Mouse (Mus musculus) heart, embryonic 16.5 days (tissue): ENCODE measurements around the gene Slc41a3. TPM values are rescaled to one million over a fixed set of nuclear protein-coding genes. Genes with fewer than 3 reads are reported as not detected.

Source experiments
- ATAC-seq: fragments of 200-750 bp; cut with Nextera tagmentation; replicated peaks from 2 replicates; pipeline ENCODE4 v1.8.0; 2017; ENCODE audit warnings: moderate number of reproducible peaks; ENCODE audit not compliant: insufficient read depth, low FRiP score; ENCODE audit errors: extremely low read depth
- H3K27ac ChIP-seq: fragments of 300-500 bp; sonication (generic); 2 replicates; pipeline ENCODE4 v1.5.1; 2014; ENCODE audit warnings: mild to moderate bottlenecking, low read length, control low read depth, moderate library complexity
- H3K27me3 ChIP-seq: fragments of 300-500 bp; sonication (generic); 2 replicates; pipeline ENCODE4 v1.6.1; 2014; ENCODE audit warnings: low read length, mixed read lengths; ENCODE audit not compliant: control insufficient read depth, insufficient read depth
- H3K36me3 ChIP-seq: fragments of 300-500 bp; sonication (generic); 2 replicates; pipeline ENCODE4 v1.6.1; 2014; ENCODE audit not compliant: control insufficient read depth, insufficient read depth
- H3K4me1 ChIP-seq: fragments of 300-500 bp; sonication (generic); 2 replicates; pipeline ENCODE4 v1.6.1; 2014; ENCODE audit warnings: low read length, mixed read lengths; ENCODE audit not compliant: control insufficient read depth, insufficient read depth
- H3K4me2 ChIP-seq: fragments of 300-500 bp; sonication (generic); 2 replicates; pipeline ENCODE4 v1.6.1; 2014; ENCODE audit warnings: low read depth, mild to moderate bottlenecking, control low read depth, low read length
- H3K4me3 ChIP-seq: fragments of 300-500 bp; sonication (generic); 2 replicates; pipeline ENCODE4 v1.5.1; 2014; ENCODE audit warnings: mild to moderate bottlenecking, control low read depth, low read length
- H3K9ac ChIP-seq: fragments of 300-500 bp; sonication (generic); 2 replicates; pipeline ENCODE4 v1.6.1; 2014; ENCODE audit warnings: low read length, control low read depth
- H3K9me3 ChIP-seq: fragments of 300-500 bp; sonication (generic); replicated peaks from 2 replicates; pipeline ENCODE4 v1.6.1; 2016; ENCODE audit warnings: low read length; ENCODE audit not compliant: control insufficient read depth
- WGBS: fragments of 180-500 bp; shearing (Covaris S2); extraction: QIAGEN DNeasy Blood & Tissue Kit; methylation state at CpG from one replicate; pipeline ENCODE4 v1.1.7; 2014; 5-methylcytosine and 5-hydroxymethylcytosine counted together
- polyA plus RNA-seq: library from polyadenylated mRNA; unstranded; fragments of >200 nt; fragmentation: Nextera tagmentation; extraction: Ambion mirVana; gene quantifications from 2 replicates; pipeline ENCODE4 v1.2.1, GENCODE M21; 2015

Slc41a3 gene
- polyA plus RNA-seq, 1 experiment from 2014 or later = 10.0 TPM

- ATAC-seq = peak; percentile 2; the same call in 1 of the 2 replicates
- H3K4me2 ChIP-seq = peak overlapping the region; percentile 76
- no peaks in the 10 kb centered on the region for H3K9me3 ChIP-seq
- H3K4me1 ChIP-seq = peaks cover 37% of the 10 kb centered on the region
- H3K27ac ChIP-seq = peak overlapping the region; percentile 49
- no peaks in the 10 kb centered on the region for H3K36me3 ChIP-seq
- peaks cover 3% of the 10 kb centered on the region; the same call in 1 of the 2 replicates for H3K27me3 ChIP-seq
- WGBS = 55% methylated on average over 3 of the region's 3 CpGs
- no peak overlapping the region for H3K9ac ChIP-seq
- H3K4me3 ChIP-seq = peak overlapping the region; percentile 70
Observed at GRCm38 (mm10) chr6:90604130-90604529, 395 bp upstream of the Slc41a3 start.

DNA sequence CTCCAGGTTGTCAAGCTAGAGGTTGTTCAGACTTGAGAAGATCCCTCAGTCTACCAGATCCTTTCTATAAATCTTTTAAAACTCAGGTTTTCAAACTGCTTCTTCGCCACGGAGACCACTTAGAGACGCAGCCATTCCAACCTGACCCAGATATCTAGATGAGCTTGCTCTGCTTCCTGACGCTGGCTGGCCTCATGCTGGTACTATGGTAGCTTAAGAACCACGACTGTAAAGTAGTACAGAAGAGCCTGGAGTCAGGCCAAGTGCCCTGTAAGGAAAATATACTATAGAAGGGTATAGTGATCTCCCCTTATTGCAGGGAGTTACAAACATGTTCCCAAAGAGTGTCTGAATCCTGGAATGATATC is 757 bp downstream of the Slc41a3 start:
- Histone ChIP-seq H3K27me3 (peaks cover 3% of the 10 kb centered on the region; the same call in 1 of the 2 replicates), H3K9ac (peak overlapping the region; percentile 76), H3K4me3 (peak overlapping the region; percentile 70), H3K9me3 (no peaks in the 10 kb centered on the region), H3K36me3 (no peaks in the 10 kb centered on the region), H3K4me2 (peak overlapping the region; percentile 76), H3K4me1 (peaks cover 40% of the 10 kb centered on the region), H3K27ac (no peak overlapping the region)
- 5% methylated on average over 5 of the region's 5 CpGs for WGBS
- ATAC-seq = no peak

- peaks cover 30% of the 10 kb centered on the region for H3K4me1 ChIP-seq
- no peak overlapping the region for H3K4me3 ChIP-seq
- H3K9ac ChIP-seq = 0 out of 2 replicates have a peak overlapping the region, but pooled peaks have one; percentile 8
- no peak overlapping the region for H3K4me2 ChIP-seq
- H3K27me3 ChIP-seq = peaks cover 3% of the 10 kb centered on the region; the same call in 1 of the 2 replicates
- no peak for ATAC-seq
- H3K9me3 ChIP-seq = no peaks in the 10 kb centered on the region
- H3K27ac ChIP-seq = no peak overlapping the region
- 25% methylated on average over 7 of the region's 7 CpGs for WGBS
- H3K36me3 ChIP-seq = no peaks in the 10 kb centered on the region
Observed at GRCm38 (mm10) chr6:90606538-90606937, 2.0 kb downstream of the Slc41a3 start.

DNA sequence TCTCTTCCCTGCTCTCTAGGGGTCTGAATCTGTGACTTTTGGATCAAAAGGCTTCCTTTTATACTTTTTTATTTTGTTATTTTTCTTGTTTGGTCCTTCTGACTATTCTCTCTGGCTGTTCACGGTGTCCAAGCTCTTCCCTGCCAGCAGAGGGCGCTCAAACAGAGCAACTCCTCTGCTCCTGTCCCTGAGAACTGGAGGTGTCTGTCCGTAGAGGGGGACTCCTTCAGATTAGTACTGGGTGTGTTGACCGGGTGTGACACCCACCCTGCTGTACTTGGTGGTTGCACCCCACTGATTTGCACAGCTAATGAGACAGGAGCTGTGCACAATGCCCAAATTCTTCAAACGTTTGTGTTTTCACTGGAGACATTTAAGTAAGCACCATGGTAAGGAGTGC is 2.7 kb downstream of the Slc41a3 start:
- Histone ChIP-seq H3K4me1 (peaks cover 25% of the 10 kb centered on the region), H3K4me2 (no peak overlapping the region), H3K36me3 (no peaks in the 10 kb centered on the region), H3K27me3 (peaks cover 3% of the 10 kb centered on the region; the same call in 1 of the 2 replicates), H3K9ac (no peak overlapping the region), H3K9me3 (no peaks in the 10 kb centered on the region), H3K4me3 (no peak overlapping the region), H3K27ac (no peak overlapping the region)
- ATAC-seq = no peak
- 18% methylated on average over 5 of the region's 5 CpGs for WGBS

- Histone ChIP-seq H3K9me3 (no peaks in the 10 kb centered on the region), H3K4me2 (no peak overlapping the region), H3K36me3 (no peaks in the 10 kb centered on the region), H3K27ac (no peak overlapping the region), H3K4me1 (peaks cover 25% of the 10 kb centered on the region), H3K4me3 (no peak overlapping the region), H3K9ac (no peak overlapping the region), H3K27me3 (peaks cover 3% of the 10 kb centered on the region; the same call in 1 of the 2 replicates)
- WGBS = 39% methylated on average over 6 of the region's 6 CpGs
- no peak for ATAC-seq
Observed at GRCm38 (mm10) chr6:90608186-90608585, 3.7 kb downstream of the Slc41a3 start.

DNA sequence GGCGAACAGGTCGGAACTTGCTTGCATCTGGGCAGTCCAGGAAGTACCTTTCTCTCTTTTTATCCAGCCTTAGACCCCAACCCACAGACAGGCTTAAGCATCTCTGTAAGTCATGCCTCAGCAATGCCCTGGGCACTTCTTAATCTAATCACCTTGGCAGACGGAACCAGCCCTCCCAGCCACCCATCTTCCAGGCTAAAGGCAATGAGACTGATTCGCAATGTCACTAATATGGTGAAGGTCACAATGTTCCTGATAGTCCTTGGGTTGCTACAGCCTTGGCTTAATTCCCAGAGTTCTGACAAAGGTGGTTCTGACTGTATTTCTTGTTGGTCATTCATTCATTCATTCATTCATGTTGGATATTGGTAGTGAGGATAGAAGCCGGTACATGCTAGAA is 5.7 kb downstream of the Slc41a3 start:
- WGBS = 76% methylated on average over 5 of the region's 5 CpGs
- H3K9ac ChIP-seq = no peak overlapping the region
- H3K4me2 ChIP-seq = no peak overlapping the region
- H3K9me3 ChIP-seq = no peaks in the 10 kb centered on the region
- H3K4me3 ChIP-seq = no peak overlapping the region
- peaks cover 37% of the 10 kb centered on the region for H3K4me1 ChIP-seq
- H3K27ac ChIP-seq = no peak overlapping the region
- H3K36me3 ChIP-seq = no peaks in the 10 kb centered on the region
- no peak for ATAC-seq
- peaks cover 3% of the 10 kb centered on the region; the same call in 1 of the 2 replicates for H3K27me3 ChIP-seq

GRCm38 (mm10) chr6:90613277-90613676 is 8.8 kb downstream of the Slc41a3 start:
- no peak overlapping the region for H3K4me2 ChIP-seq
- WGBS = 84% methylated on average over 8 of the region's 8 CpGs
- no peak overlapping the region for H3K4me3 ChIP-seq
- no peaks in the 10 kb centered on the region for H3K36me3 ChIP-seq
- H3K27me3 ChIP-seq = no peaks in the 10 kb centered on the region
- H3K9me3 ChIP-seq = no peaks in the 10 kb centered on the region
- no peak for ATAC-seq
- no peak overlapping the region for H3K9ac ChIP-seq
- H3K27ac ChIP-seq = no peak overlapping the region
- H3K4me1 ChIP-seq = peaks cover 42% of the 10 kb centered on the region

GRCm38 (mm10) chr6:90615362-90615761 is 10.8 kb downstream of the Slc41a3 start:
- no peaks in the 10 kb centered on the region for H3K36me3 ChIP-seq
- H3K9ac ChIP-seq = peak overlapping the region; percentile 24; the same call in 1 of the 2 replicates
- no peaks in the 10 kb centered on the region for H3K9me3 ChIP-seq
- H3K4me3 ChIP-seq = no peak overlapping the region
- 63% methylated on average over 7 of the region's 7 CpGs for WGBS
- H3K27me3 ChIP-seq = no peaks in the 10 kb centered on the region
- H3K27ac ChIP-seq = peak overlapping the region; percentile 90
- ATAC-seq = no peak
- peaks cover 47% of the 10 kb centered on the region for H3K4me1 ChIP-seq
- no peak overlapping the region for H3K4me2 ChIP-seq

DNA sequence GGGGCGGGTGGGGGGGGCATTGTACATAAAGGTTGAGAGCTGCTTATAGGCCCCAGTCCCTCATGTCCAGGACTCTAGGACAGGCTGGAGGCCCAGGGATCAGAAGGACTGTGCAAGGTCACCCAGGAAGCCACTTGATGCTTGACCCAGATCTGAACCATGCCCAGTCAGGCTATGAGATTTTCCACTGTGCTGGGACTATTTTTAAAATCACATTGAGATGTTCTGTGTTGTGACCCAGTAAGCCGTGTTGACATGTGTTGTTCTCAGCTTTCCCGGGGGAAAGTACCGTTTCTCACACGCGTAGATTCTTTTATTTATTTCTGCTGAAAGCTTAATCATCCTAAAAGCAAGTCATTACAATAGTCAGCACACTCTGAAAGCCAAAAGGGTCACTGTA is 11.5 kb downstream of the Slc41a3 start:
- no peak overlapping the region for H3K4me3 ChIP-seq
- H3K9ac ChIP-seq = no peak overlapping the region; the same call in 1 of the 2 replicates
- WGBS = 41% methylated on average over 6 of the region's 6 CpGs
- no peaks in the 10 kb centered on the region for H3K36me3 ChIP-seq
- H3K27me3 ChIP-seq = no peaks in the 10 kb centered on the region
- H3K4me1 ChIP-seq = peaks cover 49% of the 10 kb centered on the region
- peak; percentile 78 for ATAC-seq
- no peak overlapping the region for H3K4me2 ChIP-seq
- H3K27ac ChIP-seq = peak overlapping the region; percentile 90
- H3K9me3 ChIP-seq = no peaks in the 10 kb centered on the region
